Mouse (Mus musculus) MEL (cell line): ENCODE data around the gene D130043K22Rik. TPM values are rescaled to one million over a fixed set of nuclear protein-coding genes. Genes with fewer than 3 reads are reported as not detected.

Experiments used
- DNase-seq: peaks from one replicate; pipeline ENCODE4 v3.0.0; 2011; ENCODE audit warnings: low read depth, low spot score
- H3K27ac ChIP-seq: 2 replicates; pipeline ENCODE4 v1.5.1; 2012; ENCODE audit warnings: low read depth, mild to moderate bottlenecking, control low read depth, low read length, moderate library complexity; ENCODE audit not compliant: control insufficient read depth
- H3K27me3 ChIP-seq, 2 experiments: fragments of 150-350 bp in 1 of 2; sonication (generic) in 1 of 2; 2 replicates each; pipeline ENCODE4 v1.6.1; 2012; ENCODE audit warnings: low read length in 2 of 2, mild to moderate bottlenecking in 2 of 2, improper control_type of control experiment in 1 of 2, moderate library complexity in 1 of 2; ENCODE audit not compliant: insufficient read depth in 2 of 2, control insufficient read depth in 1 of 2
- H3K36me3 ChIP-seq, 2 experiments: 2 replicates each; pipeline ENCODE4 v1.6.1; 2012 to 2014; ENCODE audit warnings: low read length in 2 of 2, improper control_type of control experiment in 1 of 2, inconsistent platforms in 1 of 2, mild to moderate bottlenecking in 1 of 2; ENCODE audit not compliant: insufficient read depth in 2 of 2, control insufficient read depth in 1 of 2
- H3K4me1 ChIP-seq, 2 experiments: fragments of 150-350 bp in 1 of 2; sonication (generic) in 1 of 2; 2 replicates each; pipeline ENCODE4 v1.6.1; 2012; ENCODE audit warnings: low read length in 2 of 2, improper control_type of control experiment in 1 of 2, mild to moderate bottlenecking in 1 of 2; ENCODE audit not compliant: insufficient read depth in 2 of 2, control insufficient read depth in 1 of 2
- H3K4me3 ChIP-seq, 2 experiments: fragments of 150-350 bp in 1 of 2; sonication (generic) in 1 of 2; 2 replicates each; pipeline ENCODE4 v1.5.1; 2012; ENCODE audit warnings: low read depth in 2 of 2, low read length in 2 of 2, mild to moderate bottlenecking in 2 of 2, moderate library complexity in 2 of 2, control low read depth in 1 of 2, improper control_type of control experiment in 1 of 2; ENCODE audit not compliant: control insufficient read depth in 1 of 2, insufficient read depth in 1 of 2
- H3K79me2 ChIP-seq: 2 replicates; pipeline ENCODE4 v1.6.1; 2012; ENCODE audit warnings: mild to moderate bottlenecking, low read length, moderate library complexity; ENCODE audit not compliant: control insufficient read depth, poor library complexity, insufficient read depth
- H3K9ac ChIP-seq: 2 replicates; pipeline ENCODE4 v1.6.1; 2012; ENCODE audit warnings: low read depth, mild to moderate bottlenecking, control low read depth, low read length, moderate library complexity; ENCODE audit not compliant: control insufficient read depth, poor library complexity, severe bottlenecking
- H3K9me3 ChIP-seq: fragments of 150-350 bp; sonication (generic); replicated peaks from 2 replicates; pipeline ENCODE4 v1.6.1; 2012; ENCODE audit warnings: mild to moderate bottlenecking, low read length, improper control_type of control experiment, moderate library complexity; ENCODE audit not compliant: insufficient read depth
- CHD1 ChIP-seq: IDR thresholded peaks from 2 replicates; pipeline ENCODE4 v1.6.1; 2012; ENCODE audit warnings: low read depth, mild to moderate bottlenecking, inconsistent platforms, low read length, improper control_type of control experiment
- CTCF ChIP-seq, 3 experiments: IDR thresholded peaks in 2 of 3; conservative IDR thresholded peaks in 1 of 3; 2 replicates each; pipeline ENCODE4 v1.5.1; 2011 to 2012; ENCODE audit warnings: low read length in 3 of 3, low read depth in 2 of 3, mild to moderate bottlenecking in 2 of 3, improper control_type of control experiment in 1 of 3, inconsistent platforms in 1 of 3, mixed read lengths in 1 of 3, moderate library complexity in 1 of 3; ENCODE audit not compliant: control insufficient read depth in 1 of 3, insufficient read depth in 1 of 3, poor library complexity in 1 of 3, severe bottlenecking in 1 of 3
- JUND ChIP-seq: IDR thresholded peaks from 2 replicates; pipeline ENCODE4 v1.6.1; 2011; ENCODE audit warnings: low read depth, mild to moderate bottlenecking, improper control_type of control experiment, low read length
- MAX ChIP-seq: IDR thresholded peaks from 2 replicates; pipeline ENCODE4 v1.6.1; 2011; ENCODE audit warnings: low read length, improper control_type of control experiment
- NELFE ChIP-seq: IDR thresholded peaks from 2 replicates; pipeline ENCODE4 v1.6.1; 2011; ENCODE audit warnings: low read depth, low read length, improper control_type of control experiment
- RAD21 ChIP-seq: IDR thresholded peaks from 2 replicates; pipeline ENCODE4 v1.6.1; 2011; ENCODE audit warnings: mild to moderate bottlenecking, low read depth, low read length, improper control_type of control experiment
- SMC3 ChIP-seq: IDR thresholded peaks from 2 replicates; pipeline ENCODE4 v1.6.1; 2011; ENCODE audit warnings: low read depth, low read length, improper control_type of control experiment
- TAL1 ChIP-seq: IDR thresholded peaks from 2 replicates; pipeline ENCODE4 v1.6.1; 2012; ENCODE audit warnings: mild to moderate bottlenecking, inconsistent platforms, low read length, moderate library complexity, mixed read lengths
- TCF12 ChIP-seq: IDR thresholded peaks from 2 replicates; pipeline ENCODE4 v1.6.1; 2014; ENCODE audit warnings: low read depth, mild to moderate bottlenecking, inconsistent platforms, low read length, improper control_type of control experiment, moderate library complexity
- USF1 ChIP-seq: IDR thresholded peaks from 2 replicates; pipeline ENCODE4 v1.6.1; 2014; ENCODE audit warnings: low read depth, mild to moderate bottlenecking, inconsistent platforms, low read length, improper control_type of control experiment, moderate library complexity
- ZC3H11A ChIP-seq: IDR thresholded peaks from 2 replicates; pipeline ENCODE4 v1.6.1; 2012; ENCODE audit warnings: low read depth, mild to moderate bottlenecking, inconsistent platforms, low read length, improper control_type of control experiment
- ZKSCAN1 ChIP-seq: IDR thresholded peaks from 2 replicates; pipeline ENCODE4 v1.6.1; 2012; ENCODE audit warnings: low read depth, mild to moderate bottlenecking, inconsistent platforms, low read length, improper control_type of control experiment, moderate library complexity
- ZNF384 ChIP-seq: IDR thresholded peaks from 2 replicates; pipeline ENCODE4 v1.6.1; 2012; ENCODE audit warnings: low read depth, mild to moderate bottlenecking, inconsistent platforms, low read length, improper control_type of control experiment
- polyA plus RNA-seq, 2 experiments: library from polyadenylated mRNA; stranded (reverse) in 1 of 2; unstranded in 1 of 2; fragments of >175 nt in 1 of 2; fragments of >200 nt in 1 of 2; gene quantifications; 2 replicates each; pipeline versions ENCODE4 v1.2.1 to v1.2.4; 2012; ENCODE audit warnings: low replicate concordance in 2 of 2, low read depth in 1 of 2; ENCODE audit not compliant: insufficient read length in 2 of 2, insufficient read depth in 1 of 2, missing spikeins in 1 of 2
- total RNA-seq: library from RNA; depleted of rRNA; stranded (reverse); fragments of 300-350 nt; gene quantifications from 2 replicates; pipeline ENCODE4 v1.2.3, GENCODE M21; 2012

The D130043K22Rik gene
- total and polyA plus RNA-seq, 3 experiments: not detected

DNA sequence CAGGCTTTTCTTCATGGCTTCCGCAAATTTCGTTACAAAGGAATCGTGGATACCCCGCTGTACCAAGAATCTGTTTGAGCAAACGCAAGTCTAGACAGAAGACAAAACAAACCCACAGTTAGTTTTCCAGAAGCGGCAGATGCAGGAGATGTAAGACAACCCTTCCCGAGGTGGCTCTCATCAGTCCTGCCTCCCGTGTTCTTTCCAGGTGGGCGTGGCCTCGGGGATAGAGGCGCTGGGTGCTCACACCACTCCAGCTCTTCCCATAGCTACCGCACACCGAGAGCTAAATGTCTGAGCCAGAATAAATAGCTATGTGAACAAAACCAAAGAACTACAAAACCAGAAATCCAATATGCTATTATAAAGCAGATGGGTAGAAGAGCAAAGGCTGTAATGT, 70.9 kb downstream of the D130043K22Rik start:
- no peak overlapping the region for H3K9ac ChIP-seq
- H3K79me2 ChIP-seq: no peaks in the 10 kb centered on the region
- H3K27me3 ChIP-seq: peaks cover 3 to 7% of the 10 kb centered on the region in 2 experiments
- no peak overlapping the region for H3K4me3 ChIP-seq
- TF ChIP-seq ZNF384 (no peak), TCF12 (no peak), JUND (no peak), USF1 (no peak), TAL1 (no peak)
- TF ChIP-seq, all 39 proteins: peak for 0
- H3K27ac ChIP-seq: no peak overlapping the region
- H3K4me1 ChIP-seq: no peaks in the 10 kb centered on the region
- DNase-seq: no peak
- H3K9me3 ChIP-seq: no peaks in the 10 kb centered on the region
- H3K36me3 ChIP-seq: no peaks in the 10 kb centered on the region

DNA sequence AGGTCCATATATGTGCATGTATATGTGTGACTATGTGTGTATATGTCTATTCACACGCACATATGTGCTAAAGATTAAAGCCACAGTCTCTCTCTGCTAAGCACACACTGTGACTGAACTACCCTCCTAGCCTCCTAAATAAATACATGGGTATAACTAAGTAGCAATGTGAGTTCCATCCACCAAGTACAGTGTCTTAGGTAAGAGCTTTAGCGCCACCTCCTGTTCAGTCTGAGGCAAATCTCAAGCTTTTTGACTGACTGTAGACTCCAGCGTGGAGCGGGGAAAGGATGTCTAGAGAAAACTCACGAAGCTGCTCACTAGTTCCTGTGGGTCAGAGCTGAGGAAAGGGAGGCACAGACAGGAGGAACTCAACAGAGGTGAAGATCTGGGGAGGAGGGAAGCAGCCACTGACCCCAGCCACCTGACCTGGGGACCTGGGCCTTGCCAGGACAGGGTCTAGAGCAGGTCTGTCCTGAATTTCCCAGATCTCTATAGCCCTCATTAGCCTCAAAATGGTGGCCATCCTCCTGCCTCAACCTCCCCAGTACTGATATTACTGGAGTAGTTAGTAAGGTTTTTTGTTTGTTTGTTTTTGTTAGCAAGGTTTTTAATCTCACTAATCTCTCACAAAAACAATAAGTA, 75.5 kb downstream of the D130043K22Rik start:
- peaks cover 0 to 4% of the 10 kb centered on the region in 2 experiments; a peak in 1 of 4 replicates for H3K27me3 ChIP-seq
- TF ChIP-seq RAD21: peak; percentile 90
- no peak for TF ChIP-seq NELFE
- no peak for TF ChIP-seq CHD1
- peak; percentile 60 to 89 (median 76) for TF ChIP-seq CTCF (IDR thresholded peaks at IDR 0.05 in 2 of 3, conservative IDR thresholded peaks at IDR 0.05 in 1 of 3; ENCODE audit: control insufficient read depth in 1 of 3, insufficient read depth in 1 of 3, low read depth in 2 of 3, low read length in 3 of 3, poor library complexity in 1 of 3, severe bottlenecking in 1 of 3)
- peak; percentile 72 for TF ChIP-seq ZC3H11A
- TF ChIP-seq SMC3: peak; percentile 87
- no peaks in the 10 kb centered on the region for H3K9me3 ChIP-seq

DNA sequence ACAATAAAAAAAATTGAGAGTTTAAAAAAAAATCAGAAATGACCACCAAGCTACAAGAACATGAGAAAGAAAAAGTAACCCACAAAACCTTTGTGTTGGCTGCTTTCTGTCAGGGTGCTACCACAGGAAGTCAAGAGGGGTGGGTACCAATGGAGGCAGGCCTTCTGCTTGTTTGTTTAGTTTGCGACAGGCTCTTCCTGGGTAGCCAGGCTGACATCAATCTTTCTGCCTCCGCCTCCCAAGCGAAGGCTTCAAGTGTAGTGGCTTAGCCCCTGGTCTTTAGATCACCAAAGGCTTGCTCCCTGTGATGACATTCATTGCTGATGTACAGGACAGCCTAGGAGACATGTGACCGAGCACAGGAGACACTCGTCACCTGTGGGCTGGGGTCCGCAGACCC, 76.3 kb downstream of the D130043K22Rik start:
- DNase-seq: no peak
- Histone ChIP-seq H3K79me2 (no peaks in the 10 kb centered on the region), H3K4me3 (no peak overlapping the region)

More for the DNA sequence above, 75.5 kb downstream of the D130043K22Rik start:
- no peak overlapping the region for H3K27ac ChIP-seq
- H3K36me3 ChIP-seq: no peaks in the 10 kb centered on the region
- no peaks in the 10 kb centered on the region for H3K79me2 ChIP-seq
- no peak overlapping the region for H3K9ac ChIP-seq
- no peaks in the 10 kb centered on the region for H3K4me1 ChIP-seq
- DNase-seq: peak; percentile 79
- no peak overlapping the region for H3K4me3 ChIP-seq

More for the DNA sequence above, 76.3 kb downstream of the D130043K22Rik start:
- Histone ChIP-seq H3K9me3 (no peaks in the 10 kb centered on the region), H3K27ac (no peak overlapping the region), H3K9ac (no peak overlapping the region), H3K36me3 (no peaks in the 10 kb centered on the region), H3K27me3 (0 out of 4 replicates have a peak, but pooled peaks cover 0 to 2% of the 10 kb centered on the region in 2 experiments), H3K4me1 (no peaks in the 10 kb centered on the region)
- no peak for TF ChIP-seq MAX
- no peak for TF ChIP-seq ZKSCAN1
